Mouse (Mus musculus): ENCODE measurements around the gene Elf1.
"Not testable (repeated sequence)": the region's sequence is repeated elsewhere in the genome, so short reads cannot be mapped to it uniquely, and the experiment has no call there.

Gene Elf1

GRCm38 (mm10) chr14:79521471-79522117 lies 40.6 kb downstream of the Elf1 start:
- in situ Hi-C loops (cut with MboI) = no loop called here

GRCm38 (mm10) chr14:79522387-79522786 lies 41.4 kb downstream of the Elf1 start:
- in situ Hi-C loops (cut with MboI) = no loop called here

GRCm38 (mm10) chr14:79526106-79526505 lies 45.1 kb downstream of the Elf1 start:
- in situ Hi-C loops (cut with MboI) = not testable (repeated sequence)

- in situ Hi-C loops (cut with MboI) = no loop called here
These were observed 46.7 kb downstream of the Elf1 start for GRCm38 (mm10) chr14:79527704-79528103.

GRCm38 (mm10) chr14:79529581-79530554 lies 48.9 kb downstream of the Elf1 start:
- in situ Hi-C loops (cut with MboI) = no loop called here

GRCm38 (mm10) chr14:79530761-79531160 lies 49.8 kb downstream of the Elf1 start:
- in situ Hi-C loops (cut with MboI) = no loop called here

- in situ Hi-C loops (cut with MboI) = no loop called here
These were observed 51.2 kb downstream of the Elf1 start for GRCm38 (mm10) chr14:79532036-79532776.

- in situ Hi-C loops (cut with MboI) = no loop called here
These were observed 52.4 kb downstream of the Elf1 start for GRCm38 (mm10) chr14:79533350-79533749.

- in situ Hi-C loops (cut with MboI) = no loop called here
These were observed 53.2 kb downstream of the Elf1 start for GRCm38 (mm10) chr14:79534206-79534605.

GRCm38 (mm10) chr14:79534656-79535055 lies 53.7 kb downstream of the Elf1 start:
- in situ Hi-C loops (cut with MboI) = not testable (repeated sequence)

GRCm38 (mm10) chr14:79535318-79535717 lies 54.3 kb downstream of the Elf1 start:
- in situ Hi-C loops (cut with MboI) = no loop called here

- in situ Hi-C loops (cut with MboI) = no loop called here
These were observed 55.0 kb downstream of the Elf1 start for GRCm38 (mm10) chr14:79536011-79536410.

- in situ Hi-C loops (cut with MboI) = no loop called here
These were observed 55.8 kb downstream of the Elf1 start for GRCm38 (mm10) chr14:79536837-79537236.

GRCm38 (mm10) chr14:79537463-79537862 lies 56.5 kb downstream of the Elf1 start:
- in situ Hi-C loops (cut with MboI) = no loop called here

GRCm38 (mm10) chr14:79537921-79538320 lies 56.9 kb downstream of the Elf1 start:
- in situ Hi-C loops (cut with MboI) = no loop called here

GRCm38 (mm10) chr14:79541606-79542005 lies 60.6 kb downstream of the Elf1 start:
- in situ Hi-C loops (cut with MboI) = no loop called here

- in situ Hi-C loops (cut with MboI) = no loop called here
These were observed 68.3 kb downstream of the Elf1 start for GRCm38 (mm10) chr14:79549343-79549742.

GRCm38 (mm10) chr14:79551929-79552328 lies 70.9 kb downstream of the Elf1 start:
- in situ Hi-C loops (cut with MboI) = no loop called here

- in situ Hi-C loops (cut with MboI) = no loop called here
These were observed 71.9 kb downstream of the Elf1 start for GRCm38 (mm10) chr14:79552854-79553253.

GRCm38 (mm10) chr14:79557796-79558195 lies 76.8 kb downstream of the Elf1 start:
- in situ Hi-C loops (cut with MboI) = no loop called here

- in situ Hi-C loops (cut with MboI) = no loop called here
These were observed 81.8 kb downstream of the Elf1 start for GRCm38 (mm10) chr14:79562745-79563144.

GRCm38 (mm10) chr14:79564784-79565183 lies 83.8 kb downstream of the Elf1 start:
- in situ Hi-C loops (cut with MboI) = no loop called here

All from mature B cell (primary cell).